Mouse (Mus musculus) mouse trophoblast stem cell (cell line): Measurements from ENCODE around the gene Scamp2.

Source experiments
- in situ Hi-C, 2 experiments: fragments of 300-500 bp; cut with MseI, MboI; formaldehyde crosslinking; loops; 2 replicates in 1 of 2; 3 replicates in 1 of 2; pipeline ENCODE4 v1.15.1; 2025

Scamp2 gene

GRCm38 (mm10) chr9:57625674-57626500 lies 65.1 kb downstream of the Scamp2 start:
- in situ Hi-C loops, result no loop called here

GRCm38 (mm10) chr9:57627191-57627590 lies 66.4 kb downstream of the Scamp2 start:
- in situ Hi-C loops, result no loop called here

DNA sequence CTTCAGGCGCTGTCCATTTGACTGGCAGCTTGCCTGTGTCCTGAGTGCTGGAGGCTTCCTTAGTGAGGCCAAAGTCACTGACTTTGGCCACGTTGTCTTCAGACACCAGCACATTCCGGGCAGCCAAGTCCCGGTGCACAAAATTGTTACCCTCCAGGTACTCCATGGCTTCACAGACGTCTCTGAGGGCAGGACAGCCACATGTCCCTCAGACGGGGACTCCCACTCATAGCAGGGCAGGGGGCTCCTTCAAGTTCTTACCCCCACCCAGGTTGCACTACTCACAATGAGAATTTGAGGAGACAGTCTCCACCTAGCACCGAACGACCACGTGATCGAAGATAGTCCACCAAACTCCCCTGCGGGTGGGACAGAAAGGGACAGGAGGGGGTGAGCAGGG lies 67.1 kb downstream of the Scamp2 start:
- in situ Hi-C loops, result no loop called here

DNA sequence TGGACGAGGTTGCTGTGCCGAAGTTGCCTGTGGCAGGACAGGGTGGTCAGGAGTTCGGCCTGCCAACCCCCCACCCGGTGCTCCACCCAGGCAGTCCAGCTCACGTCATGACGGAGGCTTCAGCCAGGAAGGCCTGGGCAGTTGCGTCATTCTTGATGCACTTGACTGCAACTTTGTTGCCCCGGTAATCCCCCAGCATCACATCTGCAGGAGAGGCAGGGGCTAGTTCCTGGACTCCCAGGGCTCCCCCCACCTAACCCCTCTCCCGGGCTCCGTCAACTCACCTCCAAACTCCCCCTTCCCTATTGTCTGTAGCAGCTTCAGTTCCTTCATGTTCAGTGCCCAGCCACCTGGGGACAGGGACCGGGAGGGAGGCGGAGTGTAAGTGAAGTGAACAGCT lies 68.0 kb downstream of the Scamp2 start:
- in situ Hi-C loops, result no loop called here

DNA sequence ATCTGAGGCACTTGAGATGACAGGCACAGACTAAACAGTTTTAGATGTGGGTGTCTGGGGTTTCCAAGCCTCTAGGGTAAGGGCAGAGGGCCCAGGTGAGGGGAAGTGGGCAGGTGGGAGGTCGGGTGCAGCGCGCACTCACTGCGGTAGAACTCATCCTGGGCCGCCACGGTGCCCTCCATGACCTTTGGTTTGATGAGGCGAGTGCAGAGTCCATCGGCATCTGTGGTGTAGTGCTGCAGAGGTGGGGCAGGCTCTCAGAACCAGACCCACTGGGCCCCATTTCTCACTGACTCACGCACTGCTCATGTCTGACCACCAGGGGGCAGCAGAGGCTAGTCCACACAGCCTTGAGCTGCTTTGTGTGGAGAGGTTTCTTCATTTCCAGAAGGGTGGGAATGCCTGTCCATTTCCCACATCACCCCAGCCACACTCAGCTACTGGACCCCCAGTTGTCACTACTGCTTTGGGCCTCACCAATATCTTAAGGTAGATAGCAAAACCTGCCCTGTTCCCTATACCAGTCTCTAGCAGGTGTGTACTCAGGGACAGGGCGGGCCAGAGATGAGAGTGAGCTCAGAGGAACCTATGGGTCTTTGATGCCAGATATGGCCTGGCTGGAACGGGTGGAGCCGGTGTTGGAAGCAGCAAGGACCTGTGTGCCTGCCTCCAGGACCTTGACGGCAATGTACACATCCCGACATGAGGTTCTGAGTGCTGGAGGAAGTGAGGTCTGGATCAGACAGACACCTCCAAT lies 68.6 kb downstream of the Scamp2 start:
- in situ Hi-C loops, result no loop called here

GRCm38 (mm10) chr9:57633481-57634024 lies 72.8 kb downstream of the Scamp2 start:
- in situ Hi-C loops, result no loop called here

DNA sequence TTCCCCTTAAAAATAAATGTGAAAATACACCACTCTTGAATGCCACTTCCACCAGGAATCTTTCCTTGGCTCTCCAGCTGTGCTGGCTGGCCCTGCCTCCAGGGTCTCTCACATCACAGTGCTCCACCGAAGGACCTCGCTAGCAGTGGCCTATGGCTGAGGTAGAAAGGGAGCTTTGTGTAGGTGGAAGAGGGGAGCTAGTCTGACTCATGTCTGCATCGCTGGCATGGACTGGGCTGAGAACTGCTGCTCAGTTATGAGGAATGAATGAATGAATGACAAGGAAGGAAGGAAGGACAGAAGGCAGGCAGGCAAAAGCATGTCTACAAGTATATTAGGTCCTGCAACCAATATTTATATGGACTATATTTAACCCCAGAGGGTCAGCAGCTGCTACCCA lies 76.5 kb downstream of the Scamp2 start:
- in situ Hi-C loops, result no loop called here

DNA sequence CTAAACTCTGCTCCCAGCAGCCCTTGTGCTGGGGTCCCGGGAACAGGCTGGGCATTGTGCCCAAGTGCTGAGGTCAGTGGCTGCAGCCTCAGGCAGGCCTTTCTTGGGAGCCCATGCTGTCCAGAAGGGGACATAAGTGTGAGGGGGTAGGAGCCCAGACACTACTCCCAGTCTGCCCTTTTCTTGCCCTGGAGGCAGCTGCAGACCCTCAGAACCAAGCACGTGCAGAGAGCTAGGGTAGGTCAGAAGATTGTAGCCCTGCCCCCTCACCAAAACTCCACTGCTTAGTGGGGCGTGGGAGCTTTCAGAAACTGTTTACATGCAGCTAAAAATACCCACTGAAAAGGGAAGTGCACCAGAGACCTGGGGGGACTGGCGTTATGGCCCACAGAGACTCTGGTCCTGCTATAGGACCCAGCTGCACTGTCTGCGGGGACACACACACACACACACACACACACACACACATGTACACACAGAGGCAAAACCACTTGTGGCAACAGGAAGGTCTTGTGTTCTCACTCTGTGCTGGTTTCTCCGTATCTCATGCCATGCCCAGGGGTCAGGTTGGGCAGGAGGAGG lies 77.1 kb downstream of the Scamp2 start:
- in situ Hi-C loops, result no loop called here
